Comparison of ENCODE assay signal across 8 mouse cellular contexts in genomic region chr15:102326022-102326576, GRCm38 (mm10). TPM values are rescaled to one million over a fixed set of nuclear protein-coding genes. Genes with fewer than 3 reads are reported as not detected.
DNase-seq lines count a peak whose midpoint lies in the region; ATAC-seq lines count a peak whose summit lies in the region.

Gene Pfdn5 (plus strand): TSS chr15:102326116.

- H3K4me3 ChIP-seq in hindbrain, embryonic 13.5 days = peak within 1 kb of the TSS; percentile 89

- no peaks in the 10 kb centered on the region for H3K9me3 ChIP-seq in hindbrain, embryonic 13.5 days

- peak; percentile 84 for DNase-seq in R1 (ENCODE audit: low read depth, low spot score)
- DNase-seq in cerebellum, postnatal 25 days = peak; percentile 85 to 91
- peak; percentile 72 to 78 for DNase-seq in frontal cortex, postnatal 25 days (ENCODE audit: low spot score in 2 of 2)
- DNase-seq in layer of hippocampus, postnatal 14 days (ENCODE audit: low spot score in 2 of 2) = peak; percentile 84 to 88
- DNase-seq in lung, postnatal 14 days = peak; percentile 88
- peak; percentile 86 for DNase-seq in ovary, postnatal 36 days (ENCODE audit: low spot score)
- peak; percentile 89 for DNase-seq in thymus, postnatal 14 days

- peak within 1 kb of the TSS; percentile 91 for H3K9ac ChIP-seq in hindbrain, embryonic 13.5 days

- under 1% methylated on average over 40 of the region's 40 CpGs for WGBS in hindbrain, embryonic 13.5 days

- H3K36me3 ChIP-seq in hindbrain, embryonic 13.5 days = peaks cover 39% of the 10 kb centered on the region

- peak; percentile 91 for ATAC-seq in hindbrain, embryonic 13.5 days (ENCODE audit: low FRiP score)

- H3K4me2 ChIP-seq in hindbrain, embryonic 13.5 days = peak within 1 kb of the TSS; percentile 85

- peaks cover 16% of the 10 kb centered on the region for H3K4me1 ChIP-seq in hindbrain, embryonic 13.5 days (replicated peaks)

- peak within 1 kb of the TSS; percentile 75 for H3K27ac ChIP-seq in hindbrain, embryonic 13.5 days

- no peaks in the 10 kb centered on the region for H3K27me3 ChIP-seq in hindbrain, embryonic 13.5 days

RNA-seq across cellular contexts. Expression of gene Pfdn5, which starts in this region (rescaled TPM):
- 502 and 514 TPM in 2 replicates for polyA plus RNA-seq in hindbrain, embryonic 13.5 days (2015; fragmentation: Nextera tagmentation; extraction: Ambion mirVana)
- 100 to 1,000 TPM; 317 to 334 TPM for total RNA-seq in layer of hippocampus, postnatal 14 days (2021)

Comparison
In these comparisons a context has a peak if more than half of its experiments do, and no peak if none do; other contexts are left out.
1. Peak in every context shown above with its lines: DNase-seq, ATAC-seq, H3K4me3 ChIP-seq and H3K27ac ChIP-seq.